Mouse (Mus musculus) Muller cell, postnatal 12 days (primary cell): ENCODE results near the gene Fnip2.
A peak's percentile ranks its signal among the peaks of the same experiment; 100 is the strongest.
"Not testable (repeated sequence)": the region's sequence is repeated elsewhere in the genome, so short reads cannot be mapped to it uniquely, and the experiment has no call there.

Experiments used
- DNase-seq: peaks from one replicate; pipeline ENCODE4 v3.0.0-alpha.2; 2015; ENCODE audit errors: inconsistent ontology term

Gene Fnip2

DNA sequence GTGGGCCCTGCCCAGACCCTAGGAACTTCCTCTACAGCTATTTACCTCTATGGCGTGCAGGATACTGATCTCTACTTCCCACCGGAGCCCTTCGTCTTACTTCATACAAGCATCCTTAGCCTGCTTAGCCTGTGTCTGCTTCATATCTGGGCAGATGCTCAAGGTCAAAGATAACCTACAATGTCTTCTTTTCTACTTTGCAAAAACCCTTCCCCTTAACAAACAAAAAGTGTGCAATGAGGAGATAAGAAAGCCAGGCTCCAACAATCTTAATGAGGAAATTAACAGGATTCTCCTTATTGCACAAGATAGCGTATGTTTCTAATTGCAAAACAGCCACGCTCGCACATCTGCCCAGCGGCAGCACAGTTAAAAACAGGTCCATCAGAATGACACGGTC is 89.2 kb downstream of the Fnip2 start:
- DNase-seq = no peak

DNA sequence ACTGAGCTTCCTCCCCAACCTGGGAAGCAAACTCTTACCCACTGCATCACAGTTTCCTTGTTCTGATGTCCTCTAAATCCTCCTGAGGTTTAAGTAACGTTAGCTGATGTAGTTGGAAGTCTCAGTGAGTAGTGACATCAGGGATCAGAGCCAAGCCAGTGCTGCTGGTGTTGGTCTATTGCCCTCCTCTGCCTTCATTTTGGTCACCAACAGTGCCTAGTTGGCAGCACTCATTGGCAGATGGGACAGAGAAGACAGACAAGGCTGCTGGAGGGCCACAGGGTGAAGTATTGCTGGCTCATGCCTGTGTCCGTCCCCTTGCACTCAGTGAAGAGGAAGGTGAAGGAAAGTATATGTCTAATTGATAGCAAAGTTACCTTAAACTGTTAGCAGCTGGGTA is 91.6 kb downstream of the Fnip2 start:
- no peak for DNase-seq

DNA sequence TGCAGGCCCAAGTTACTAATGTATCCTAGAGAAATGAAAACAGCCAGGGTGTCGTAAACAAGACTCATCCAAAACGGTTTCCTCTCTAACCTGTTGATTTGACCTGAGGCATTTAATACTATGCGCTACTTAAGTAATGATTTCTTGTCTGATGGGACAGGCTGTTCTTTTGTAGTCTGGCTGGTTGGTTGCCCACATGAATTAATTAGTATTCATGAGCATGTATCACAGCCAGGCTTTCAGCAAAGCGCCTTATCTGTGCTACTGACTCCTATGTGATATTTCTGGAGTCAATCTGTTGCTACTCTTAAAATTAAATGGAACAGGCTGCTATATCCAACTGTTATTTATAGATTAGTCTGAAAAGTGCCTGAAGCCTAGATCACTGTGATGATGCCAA is 92.7 kb downstream of the Fnip2 start:
- DNase-seq = no peak

DNA sequence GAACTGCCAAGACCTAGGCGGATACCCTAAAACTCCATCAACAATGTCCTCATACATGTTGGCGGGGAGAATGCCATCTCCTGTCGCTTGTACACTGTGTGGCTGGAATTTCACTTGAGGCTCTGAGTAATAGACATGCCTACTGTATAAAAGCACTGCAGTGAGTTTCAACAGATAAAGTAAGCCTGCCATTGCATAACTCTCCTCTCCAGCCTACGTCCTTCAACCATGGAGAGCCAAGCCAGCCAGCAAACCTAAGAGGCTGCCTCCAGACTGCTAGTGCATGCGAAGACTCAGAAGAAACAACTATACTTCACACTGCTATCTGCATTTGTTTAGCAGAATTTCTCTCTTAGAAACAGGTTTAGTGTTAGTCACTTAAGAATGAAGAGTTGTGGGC is 95.2 kb downstream of the Fnip2 start:
- DNase-seq = no peak

DNA sequence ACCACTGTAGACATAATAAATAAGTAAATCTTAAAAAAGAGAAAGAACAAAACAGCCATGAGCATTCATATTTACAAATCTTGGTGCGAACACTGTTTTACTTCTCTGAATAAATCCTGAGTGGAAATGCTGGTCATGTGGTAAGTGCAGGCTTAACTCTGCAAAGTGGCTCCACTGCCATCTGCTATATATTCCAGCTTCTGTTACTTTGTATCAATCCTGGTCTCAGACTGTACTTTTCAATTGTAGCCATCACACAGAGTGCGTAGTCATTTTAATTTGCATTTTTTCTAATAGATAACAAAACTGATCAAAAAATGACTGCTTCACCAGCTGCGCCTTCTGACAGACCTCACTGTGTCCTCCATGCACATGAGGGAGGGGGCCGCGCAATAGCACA is 98.2 kb downstream of the Fnip2 start:
- DNase-seq = no peak

DNA sequence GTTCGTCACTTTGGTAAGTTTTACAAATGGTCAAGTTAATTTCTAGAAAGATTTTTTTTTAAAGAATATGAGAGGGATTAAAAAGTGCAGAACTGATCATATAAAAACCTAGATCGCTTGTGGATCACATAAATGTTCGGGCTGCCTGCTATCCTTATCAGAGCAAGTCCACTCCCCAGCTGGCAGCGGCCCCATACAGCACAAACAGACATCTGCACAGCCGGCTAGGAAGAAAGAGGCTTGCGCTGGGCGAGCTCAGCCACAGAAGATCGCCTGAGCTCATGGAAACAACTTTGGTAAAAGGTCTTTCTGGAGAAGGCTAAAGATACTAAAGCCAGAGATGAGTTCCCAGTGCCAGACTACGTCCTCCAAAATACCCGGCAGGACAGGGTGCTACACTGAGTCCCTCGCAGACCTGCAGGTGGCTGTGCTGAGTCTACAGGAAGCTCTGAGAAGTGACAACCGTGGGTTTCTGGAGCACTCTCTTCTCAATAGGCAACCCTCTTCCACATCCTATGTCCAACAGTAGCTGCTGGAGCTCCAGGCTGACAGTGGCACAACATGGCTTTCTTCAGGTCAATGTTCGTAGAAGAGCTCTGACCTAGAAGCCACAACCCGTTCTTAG is 108.8 kb downstream of the Fnip2 start:
- no peak for DNase-seq

DNA sequence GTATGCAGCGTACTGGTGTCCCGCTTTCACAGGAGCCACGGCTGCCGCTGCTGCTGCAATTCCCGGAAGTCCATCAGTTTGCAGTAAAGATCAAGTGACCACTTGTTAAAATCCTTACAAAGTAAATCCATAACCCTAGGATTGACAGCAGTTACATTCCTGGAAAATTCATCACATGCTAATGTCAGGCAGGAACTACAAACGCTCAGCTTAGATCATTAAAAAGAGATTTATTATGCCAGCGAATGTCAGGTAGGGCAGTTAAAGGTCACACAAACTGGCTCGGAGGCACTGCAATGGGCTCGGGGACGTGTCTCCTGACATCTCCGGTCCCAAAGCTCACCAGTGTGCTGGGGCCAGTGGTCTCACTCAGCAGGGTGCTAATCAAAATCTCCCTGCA is 111.8 kb downstream of the Fnip2 start:
- DNase-seq = no peak

DNA sequence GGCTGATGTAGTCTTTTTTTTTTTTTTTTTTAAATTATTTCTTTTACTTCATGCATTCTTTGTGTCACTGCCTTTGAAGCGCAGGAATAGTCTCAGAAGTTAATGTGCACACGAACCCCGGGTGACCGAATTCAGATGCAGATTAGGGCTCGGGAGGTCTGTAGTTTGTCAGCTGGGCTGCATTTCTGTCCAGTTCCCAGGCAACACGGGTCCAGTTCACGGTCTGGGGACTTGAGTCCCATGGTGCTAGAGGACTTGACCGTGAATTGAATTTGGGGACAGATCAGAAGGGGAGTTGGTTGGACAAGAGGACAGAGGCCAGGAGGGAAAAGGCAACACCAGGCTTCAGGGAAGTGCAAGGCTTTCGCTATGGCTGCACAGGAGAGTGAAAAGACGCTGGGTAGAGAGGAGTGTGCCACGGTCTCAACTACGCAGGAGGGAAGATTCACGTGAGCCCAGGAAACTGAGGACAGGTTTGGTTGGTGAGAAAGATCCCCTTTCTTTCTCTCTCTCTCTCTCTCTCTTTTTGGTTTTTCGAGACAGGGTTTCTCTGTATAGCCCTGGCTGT is 114.8 kb downstream of the Fnip2 start:
- no peak for DNase-seq

DNA sequence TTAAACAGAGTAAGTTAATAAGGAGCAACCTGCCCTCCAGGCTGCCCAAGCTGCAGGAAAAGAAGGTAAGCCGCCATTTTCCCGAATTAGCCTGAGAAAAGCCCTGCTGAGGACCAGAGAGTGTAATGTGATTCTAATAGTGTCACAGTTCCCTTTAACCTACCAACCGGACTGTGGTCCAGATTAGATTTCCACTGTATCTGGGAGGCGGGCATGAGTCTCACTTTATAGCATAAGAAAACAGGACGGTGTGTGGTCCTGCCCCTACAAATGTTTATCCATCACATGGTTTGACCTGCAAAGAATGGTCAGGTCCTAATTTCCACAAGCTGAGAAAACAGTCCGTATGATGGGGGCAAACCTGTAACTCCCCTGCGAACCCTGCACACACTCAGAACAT is 118.2 kb downstream of the Fnip2 start:
- DNase-seq = no peak

DNA sequence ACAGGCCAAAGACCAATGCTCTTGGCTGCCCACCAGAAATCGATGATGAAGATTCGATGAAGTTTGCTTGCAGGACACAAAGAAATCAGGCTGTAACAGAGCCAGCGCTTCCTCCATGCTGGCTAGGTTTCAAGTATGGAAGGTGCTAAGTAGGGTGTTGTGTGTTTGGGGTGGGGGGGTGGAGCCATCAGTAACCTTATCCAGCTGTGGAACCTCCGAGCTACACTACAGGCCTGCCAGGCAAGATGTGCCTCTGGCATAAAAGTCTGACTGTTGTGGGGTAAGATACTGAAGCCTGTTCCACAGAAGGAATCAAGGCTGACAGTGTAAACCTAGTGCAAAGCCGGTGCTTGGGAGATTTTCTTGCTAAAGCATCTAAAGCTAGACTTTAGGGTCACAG is 119.2 kb downstream of the Fnip2 start:
- no peak for DNase-seq

DNA sequence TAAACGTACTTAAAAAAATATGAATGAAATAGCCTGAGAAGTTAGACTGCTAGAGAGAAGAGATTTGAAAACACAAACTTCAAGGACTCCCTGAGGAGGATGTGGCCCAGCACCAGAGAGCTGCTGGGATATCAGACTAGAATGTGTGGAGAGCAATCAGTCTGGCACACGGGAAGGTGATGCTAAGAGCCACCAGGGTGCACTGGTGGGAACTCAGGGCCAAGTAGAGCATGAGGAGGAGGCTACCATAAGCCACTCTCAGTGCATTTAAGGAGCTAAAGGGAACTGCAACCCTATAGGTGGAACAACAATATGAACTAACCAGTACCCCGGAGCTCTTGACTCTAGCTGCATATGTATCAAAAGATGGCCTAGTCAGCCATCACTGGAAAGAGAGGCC is 120.9 kb downstream of the Fnip2 start:
- DNase-seq = not testable (repeated sequence)

DNA sequence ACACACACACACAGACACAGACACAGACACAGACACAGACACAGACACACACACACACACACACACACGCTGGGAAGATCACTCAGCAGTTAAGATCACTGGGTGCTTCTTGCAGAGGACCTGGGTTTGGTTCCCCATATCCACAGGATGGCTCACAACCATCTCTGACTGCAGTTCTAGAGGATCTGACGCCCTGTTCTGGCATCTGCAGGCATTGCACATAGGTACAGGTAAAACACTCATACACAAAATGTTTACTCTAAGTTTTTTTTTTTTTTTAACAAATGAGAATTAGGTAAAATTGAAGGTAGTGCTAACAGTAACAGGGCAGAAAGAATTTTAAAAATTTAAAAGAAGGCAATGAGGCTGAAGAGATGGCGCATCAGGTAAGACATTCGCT is 121.5 kb downstream of the Fnip2 start:
- DNase-seq = no peak

DNA sequence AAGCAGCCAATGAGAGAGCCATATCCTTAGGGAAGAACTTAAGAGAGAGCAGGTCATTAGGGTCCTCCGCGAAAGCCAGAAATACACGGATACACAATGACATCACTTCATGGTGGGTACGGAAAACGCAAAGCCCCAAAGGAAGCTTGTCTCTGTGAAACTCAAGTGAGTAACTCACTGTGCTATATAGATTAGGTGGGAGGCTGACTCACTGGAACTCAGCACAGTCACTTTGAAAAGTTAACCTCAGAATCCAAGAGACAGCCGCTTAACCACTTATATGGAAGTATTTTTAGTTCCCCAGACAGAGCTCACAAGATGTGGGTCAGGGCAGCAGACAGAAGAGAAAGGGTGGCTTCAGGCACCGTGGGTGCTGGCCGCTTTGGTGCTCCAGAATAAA is 122.6 kb downstream of the Fnip2 start:
- DNase-seq = peak; percentile 27

DNA sequence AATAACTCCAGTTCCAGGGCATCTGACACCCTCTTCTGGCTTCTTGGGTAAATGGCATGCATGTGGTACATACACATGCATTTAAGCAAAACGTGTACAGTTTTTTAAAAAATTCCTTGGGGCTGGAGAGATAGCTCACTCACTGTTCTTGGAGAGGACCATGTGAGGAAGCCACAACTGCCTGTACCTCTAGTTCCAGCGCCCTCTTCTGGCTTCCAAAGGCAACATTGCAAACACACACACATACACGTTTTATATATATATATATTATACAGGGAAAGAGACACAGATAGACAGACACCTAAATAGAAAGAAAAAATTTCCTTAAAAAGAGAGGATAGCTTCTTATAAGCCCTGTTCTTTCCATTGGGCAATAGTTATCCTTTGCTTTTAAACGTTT is 123.7 kb downstream of the Fnip2 start:
- DNase-seq = no peak

DNA sequence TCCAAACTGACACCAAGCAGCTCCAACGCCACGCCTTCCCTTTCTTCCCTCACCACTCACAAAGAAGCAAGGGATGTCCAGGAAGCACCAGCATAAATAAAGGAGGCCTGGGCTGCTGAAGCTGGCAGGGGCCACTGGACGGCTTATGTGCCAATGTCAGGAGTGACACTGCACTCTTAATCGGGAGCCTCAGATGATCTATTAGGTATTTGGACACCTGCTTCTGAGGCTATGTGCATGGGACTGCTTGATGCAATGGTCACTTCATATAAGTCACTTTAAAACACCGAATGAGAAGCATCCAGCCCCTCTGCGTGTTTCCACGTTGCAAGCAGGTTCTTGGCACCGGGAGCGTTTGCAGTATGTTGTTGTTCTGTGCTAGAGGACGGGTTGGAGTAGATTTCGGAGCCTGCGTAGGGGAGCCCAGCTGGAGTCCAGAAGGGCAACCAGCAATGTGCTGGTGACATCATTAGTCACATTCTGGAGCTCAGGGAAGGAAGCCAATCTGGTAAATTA is 126.6 kb downstream of the Fnip2 start:
- peak; percentile 55 for DNase-seq

DNA sequence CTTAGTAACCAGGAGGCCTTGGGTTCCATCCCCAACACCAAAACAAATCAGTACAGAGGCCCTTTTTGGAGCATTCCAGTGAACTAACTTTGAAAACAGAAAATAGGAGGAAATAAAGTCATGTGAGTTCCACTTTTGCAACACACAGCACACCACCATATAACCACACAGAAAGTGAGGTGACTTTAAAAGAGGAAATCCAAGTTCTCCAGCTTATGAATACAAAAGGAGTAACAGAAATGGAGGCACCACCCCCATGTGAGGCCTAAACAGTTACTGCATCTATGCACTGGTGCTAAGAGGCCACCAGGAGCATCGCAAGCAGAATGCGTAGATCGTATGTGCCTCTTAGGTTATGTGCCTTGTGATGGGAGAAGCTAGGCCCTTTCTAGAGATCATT is 129.3 kb downstream of the Fnip2 start:
- no peak for DNase-seq

DNA sequence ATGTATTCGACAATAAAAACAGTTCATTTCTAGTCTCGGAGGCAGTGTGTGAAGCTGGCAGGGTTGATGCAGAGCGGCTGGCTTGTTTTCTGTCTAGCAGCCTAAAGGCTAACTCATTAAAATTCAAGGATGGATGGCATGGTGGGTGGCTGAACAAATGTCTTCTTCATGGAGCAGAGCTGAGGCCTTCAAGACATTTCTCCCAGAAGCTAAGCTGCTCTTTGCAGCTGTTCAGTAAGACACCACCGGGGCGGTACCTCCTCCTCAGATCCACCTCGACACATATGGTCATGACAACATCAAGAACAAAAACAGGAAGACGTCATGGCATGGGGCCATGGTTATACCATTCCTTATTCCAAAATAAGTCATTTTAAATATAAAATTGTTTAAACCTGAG is 131.4 kb downstream of the Fnip2 start:
- DNase-seq = no peak

DNA sequence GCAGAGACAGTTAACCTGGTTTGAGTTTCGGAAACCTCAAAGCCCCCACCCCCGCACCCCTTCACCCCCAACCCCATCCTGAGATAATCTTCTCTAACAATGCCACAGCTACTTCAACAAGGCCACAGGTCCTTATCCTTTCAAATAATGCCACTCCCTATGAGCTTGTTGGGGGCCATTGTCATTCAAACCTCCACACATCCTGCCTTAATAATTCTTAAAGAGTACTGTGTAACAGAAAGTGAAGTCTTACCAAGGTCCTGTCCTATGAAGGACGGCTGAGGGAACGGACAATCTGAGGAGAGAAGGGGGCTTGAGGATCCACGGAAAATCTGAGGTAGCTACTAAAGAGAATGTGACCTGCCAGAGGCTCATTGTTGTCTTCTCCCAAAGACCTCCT is 132.6 kb downstream of the Fnip2 start:
- no peak for DNase-seq

DNA sequence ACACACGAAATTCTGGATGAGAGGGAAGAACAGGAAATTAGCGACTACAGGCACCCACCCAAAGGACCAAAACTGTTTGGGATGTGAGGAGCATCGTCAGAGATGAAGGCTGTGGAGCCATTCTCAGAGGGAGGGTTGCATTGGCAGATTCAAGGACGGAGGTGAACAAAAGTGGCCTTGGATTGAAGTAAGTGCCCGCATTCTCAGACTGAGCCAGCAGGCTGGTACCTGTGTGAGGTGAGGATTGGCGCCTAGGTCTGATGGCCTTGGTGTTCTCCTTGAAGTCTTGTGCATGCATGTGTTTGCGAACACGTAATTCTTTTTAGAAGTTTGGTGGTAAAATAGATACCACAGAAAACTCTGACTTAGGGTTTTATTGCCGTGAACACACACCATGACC is 133.2 kb downstream of the Fnip2 start:
- DNase-seq = no peak

DNA sequence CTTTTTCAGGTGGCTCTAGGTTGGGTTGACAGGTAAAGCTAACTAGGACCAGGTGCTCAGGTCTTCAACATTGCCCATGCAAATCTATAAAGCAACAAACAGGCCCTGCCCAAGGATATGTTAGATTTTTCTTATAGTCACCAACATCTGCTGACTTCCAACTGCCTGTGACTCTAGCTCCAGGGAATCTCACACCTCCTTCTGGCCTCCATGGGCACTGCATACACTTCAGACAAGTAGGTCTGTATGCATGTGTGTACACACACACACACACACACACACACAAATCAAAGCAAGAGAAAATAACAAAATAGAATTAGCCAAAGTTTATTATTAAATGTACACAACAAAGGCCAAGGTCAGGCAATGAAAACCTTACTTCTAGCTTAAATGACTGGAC is 134.0 kb downstream of the Fnip2 start:
- DNase-seq = no peak

DNA sequence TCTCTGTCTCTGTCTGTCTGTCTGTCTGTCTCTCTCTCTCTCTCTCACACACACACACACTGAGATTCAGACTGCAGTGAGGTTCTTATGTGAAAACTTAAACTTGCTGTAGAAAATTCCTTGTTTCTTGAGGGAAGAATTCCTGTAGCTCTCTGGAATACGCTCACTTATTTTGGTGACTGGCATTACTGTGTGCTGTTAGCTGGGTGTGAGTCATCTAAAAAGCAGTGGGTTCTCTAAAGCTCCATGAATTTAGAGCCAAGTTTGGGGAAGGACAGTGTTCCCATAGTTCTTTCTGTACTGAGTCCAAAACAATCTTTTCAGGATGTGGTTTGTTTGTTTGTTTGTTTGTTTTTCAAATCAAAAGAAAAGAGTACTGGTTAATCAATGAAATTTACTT is 142.2 kb downstream of the Fnip2 start:
- peak; percentile 56 for DNase-seq

DNA sequence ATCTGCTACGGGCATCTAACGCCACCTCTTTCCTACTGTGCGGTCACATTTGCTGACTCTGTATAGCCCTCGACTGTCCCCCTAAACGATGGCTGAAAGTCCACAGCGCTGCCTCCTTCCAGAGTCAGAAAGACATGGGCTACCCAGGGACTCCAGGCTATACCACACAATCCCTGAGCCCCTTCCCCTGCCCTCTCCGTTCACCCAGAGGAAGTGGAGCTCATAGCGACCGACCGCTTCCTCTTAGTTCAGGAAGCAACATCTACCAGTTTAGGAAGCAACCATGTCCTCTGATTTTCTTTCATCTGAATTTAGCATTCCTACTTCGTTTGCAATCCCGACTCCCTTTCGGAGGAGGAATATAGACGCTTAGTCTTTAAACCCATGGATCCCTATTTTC is 148.7 kb downstream of the Fnip2 start:
- no peak for DNase-seq

DNA sequence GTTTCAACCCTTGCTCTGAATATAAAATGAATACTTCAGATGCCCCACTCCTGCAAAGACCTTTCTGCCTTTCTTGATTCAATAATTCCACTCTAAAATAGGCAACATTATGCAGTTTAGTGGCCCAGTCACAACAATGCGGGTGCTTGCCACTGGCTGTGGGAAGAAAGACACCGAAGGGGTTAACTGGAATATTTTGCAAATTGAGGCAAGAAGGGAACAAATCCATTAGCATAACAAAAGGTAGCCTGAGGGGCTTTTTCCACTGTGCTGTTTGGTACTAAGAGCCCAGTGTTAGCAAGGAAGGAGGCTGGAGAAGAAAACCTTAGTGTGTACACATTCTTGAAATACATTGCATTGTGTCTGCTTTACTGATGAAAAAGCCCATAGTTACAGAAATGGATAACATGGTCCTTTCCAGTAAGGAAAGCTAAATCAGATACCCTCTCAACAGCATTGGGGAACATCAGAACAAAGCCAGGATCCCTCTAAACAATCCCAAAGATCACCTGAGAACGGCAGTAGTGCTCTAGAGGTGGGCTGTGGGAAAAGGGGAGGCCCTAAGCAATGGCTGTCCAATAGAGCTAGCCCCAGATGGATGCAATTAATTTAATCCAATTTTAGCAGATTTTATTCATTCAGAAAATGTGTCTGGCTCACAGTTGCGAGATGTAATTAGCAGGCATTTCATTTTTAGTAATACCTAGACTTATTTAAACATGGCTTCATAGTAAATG is 150.5 kb downstream of the Fnip2 start:
- DNase-seq = peak; percentile 72
